Mouse (Mus musculus): Measurements from ENCODE around the gene Scgb1a1. TPM values are rescaled to one million over a fixed set of nuclear protein-coding genes. Genes with fewer than 3 reads are reported as not detected.

The Scgb1a1 gene
- 0.30 and 1.2 TPM in 2 replicates for polyA plus RNA-seq (2015; fragmentation: Nextera tagmentation; extraction: Ambion mirVana)

GRCm38 (mm10) chr19:9087821-9088220 is at the start of gene Scgb1a1:
Scgb1a1 (minus strand) TSS chr19:9087958.

GRCm38 (mm10) chr19:9135512-9136331 is 48.0 kb upstream of the Scgb1a1 start, which contains the start of gene Asrgl1:
Asrgl1 (minus strand) TSS chr19:9135636.

Other genes starting within 250 kb of the Scgb1a1 start
- 0.48 and 0.53 TPM in 2 replicates for gene Gng3, start 248.8 kb downstream of the Scgb1a1 start, polyA plus RNA-seq (2015; fragmentation: Nextera tagmentation; extraction: Ambion mirVana)
- 1.2 and 1.7 TPM in 2 replicates for gene Lrrn4cl, start 237.2 kb downstream of the Scgb1a1 start, polyA plus RNA-seq (2015; fragmentation: Nextera tagmentation; extraction: Ambion mirVana)
- 128 and 131 TPM in 2 replicates for gene Ubxn1, start 216.5 kb downstream of the Scgb1a1 start, polyA plus RNA-seq (2015; fragmentation: Nextera tagmentation; extraction: Ambion mirVana)
- 55.1 and 57.2 TPM in 2 replicates for gene Uqcc3, start 207.0 kb downstream of the Scgb1a1 start, polyA plus RNA-seq (2015; fragmentation: Nextera tagmentation; extraction: Ambion mirVana)
- 44.3 and 52.1 TPM in 2 replicates for gene Lbhd1, start 204.2 kb downstream of the Scgb1a1 start, polyA plus RNA-seq (2015; fragmentation: Nextera tagmentation; extraction: Ambion mirVana)
- not detected in 2 replicates for gene Gm49403, start 204.0 kb downstream of the Scgb1a1 start, polyA plus RNA-seq (2015; fragmentation: Nextera tagmentation; extraction: Ambion mirVana)
- gene 1810009A15Rik, start 199.1 kb downstream of the Scgb1a1 start, polyA plus RNA-seq (2015; fragmentation: Nextera tagmentation; extraction: Ambion mirVana) = 54.0 and 56.8 TPM in 2 replicates
- gene Gm49416, start 199.0 kb downstream of the Scgb1a1 start, polyA plus RNA-seq (2015; fragmentation: Nextera tagmentation; extraction: Ambion mirVana) = not detected in 2 replicates
- 22.6 and 23.2 TPM in 2 replicates for gene Ints5, start 195.0 kb downstream of the Scgb1a1 start, polyA plus RNA-seq (2015; fragmentation: Nextera tagmentation; extraction: Ambion mirVana)
- 28.2 and 35.2 TPM in 2 replicates for gene Ganab, start 189.9 kb downstream of the Scgb1a1 start, polyA plus RNA-seq (2015; fragmentation: Nextera tagmentation; extraction: Ambion mirVana)
- 23.7 and 26.2 TPM in 2 replicates for gene B3gat3, start 167.6 kb downstream of the Scgb1a1 start, polyA plus RNA-seq (2015; fragmentation: Nextera tagmentation; extraction: Ambion mirVana)
- 2.9 and 3.7 TPM in 2 replicates for gene Rom1, start 158.6 kb downstream of the Scgb1a1 start, polyA plus RNA-seq (2015; fragmentation: Nextera tagmentation; extraction: Ambion mirVana)
- gene Eml3, start 158.4 kb downstream of the Scgb1a1 start, polyA plus RNA-seq (2015; fragmentation: Nextera tagmentation; extraction: Ambion mirVana) = 19.5 and 23.4 TPM in 2 replicates
- gene Mta2, start 146.1 kb downstream of the Scgb1a1 start, polyA plus RNA-seq (2015; fragmentation: Nextera tagmentation; extraction: Ambion mirVana) = 105 and 110 TPM in 2 replicates
- gene Tut1, start 134.1 kb downstream of the Scgb1a1 start, polyA plus RNA-seq (2015; fragmentation: Nextera tagmentation; extraction: Ambion mirVana) = 15.3 and 15.8 TPM in 2 replicates
- gene Eef1g, start 120.9 kb downstream of the Scgb1a1 start, polyA plus RNA-seq (2015; fragmentation: Nextera tagmentation; extraction: Ambion mirVana) = 261 and 275 TPM in 2 replicates
- gene Ahnak, start 98.7 kb downstream of the Scgb1a1 start, polyA plus RNA-seq (2015; fragmentation: Nextera tagmentation; extraction: Ambion mirVana) = 11.6 and 16.8 TPM in 2 replicates
- gene Asrgl1, start 47.7 kb upstream of the Scgb1a1 start, polyA plus RNA-seq (2015; fragmentation: Nextera tagmentation; extraction: Ambion mirVana) = 16.3 and 19.8 TPM in 2 replicates

Data from spleen, postnatal 0 days (tissue).